Mouse (Mus musculus): ENCODE data around the gene Gps2.

Gene Gps2

DNA sequence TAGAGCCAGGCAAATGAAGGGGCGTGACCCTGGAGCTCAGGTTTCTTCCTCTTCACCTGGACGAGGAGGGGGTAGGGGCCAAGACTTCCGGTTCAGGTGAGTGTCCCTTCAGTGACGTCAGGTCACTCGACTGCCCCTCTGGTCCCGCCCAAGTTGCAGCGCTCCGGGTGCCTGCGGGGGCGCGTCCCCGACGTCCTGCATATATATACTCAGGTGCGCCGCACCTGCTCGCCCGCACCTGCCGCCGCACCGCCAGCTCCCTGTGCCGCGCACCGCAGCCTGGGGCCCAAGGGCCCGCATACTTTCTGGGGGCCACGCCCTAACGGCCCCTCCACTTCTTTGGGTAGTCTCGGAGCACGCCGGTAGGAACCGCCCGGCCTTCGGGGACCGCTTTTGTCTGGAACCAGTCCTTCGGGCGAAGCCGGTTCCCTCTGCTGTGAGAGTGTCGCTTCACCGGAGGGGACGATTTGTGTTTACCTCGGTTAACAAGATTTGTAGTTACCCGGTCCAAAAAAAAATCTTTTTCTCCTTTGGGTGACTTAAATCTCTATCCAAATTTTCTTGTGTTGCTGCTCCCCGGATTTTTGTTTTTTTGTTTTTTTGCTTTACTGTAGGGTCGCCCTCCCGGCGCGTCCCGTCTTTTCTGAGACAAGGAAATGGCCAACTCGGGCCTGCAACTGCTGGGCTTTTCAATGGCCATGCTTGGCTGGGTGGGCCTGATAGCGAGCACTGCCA is 51.8 kb downstream of the Gps2 start:
- no peak for DNase-seq (ENCODE audit: low spot score)
